8 mouse cellular contexts compared by ENCODE assay signal in genomic region chr5:32610801-32611340, GRCm38 (mm10). TPM values are rescaled to one million over a fixed set of nuclear protein-coding genes. Genes with fewer than 3 reads are reported as not detected.
DNase-seq lines count a peak whose midpoint lies in the region; ATAC-seq and TF ChIP-seq lines count a peak whose summit lies in the region.

TSS of gene Yes1 (plus strand) at chr5:32611171.

- H3K9ac ChIP-seq in embryonic facial prominence, embryonic 15.5 days, result peak within 1 kb of the TSS; percentile 85
- H3K9ac ChIP-seq in heart, embryonic 11.5 days (ENCODE audit: low read depth, low read length), result peak within 1 kb of the TSS; percentile 98
- H3K9ac ChIP-seq in kidney, embryonic 15.5 days, result peak within 1 kb of the TSS; percentile 92
- H3K9ac ChIP-seq in liver, embryonic 12.5 days, result peak within 1 kb of the TSS; percentile 88
- peak within 1 kb of the TSS; percentile 68 for H3K9ac ChIP-seq in stomach, embryonic 14.5 days (replicated peaks; ENCODE audit: low read depth, low read length)

- TF ChIP-seq CTCF in C2C12 (IDR thresholded peaks at IDR 0.05; ENCODE audit: control insufficient read depth, insufficient read depth, insufficient read length), result no peak
- TF ChIP-seq CTCF in bone marrow macrophage, adult 2 months (IDR thresholded peaks at IDR 0.05; ENCODE audit: low read depth, low read length), result no peak

- no peaks in the 10 kb centered on the region for H3K9me3 ChIP-seq in embryonic facial prominence, embryonic 15.5 days (replicated peaks)
- no peaks in the 10 kb centered on the region for H3K9me3 ChIP-seq in heart, embryonic 11.5 days (replicated peaks; ENCODE audit: control insufficient read depth, low read length)
- no peaks in the 10 kb centered on the region for H3K9me3 ChIP-seq in kidney, embryonic 15.5 days (replicated peaks)
- H3K9me3 ChIP-seq in liver, embryonic 12.5 days (replicated peaks), result no peaks in the 10 kb centered on the region
- H3K9me3 ChIP-seq in stomach, embryonic 14.5 days (ENCODE audit: control insufficient read depth, low read depth, low read length), result no peaks in the 10 kb centered on the region

- peak; percentile 88 for DNase-seq in neural tube, embryonic 10.5 days (ENCODE audit: extremely low spot score, low spot score)

- H3ac ChIP-seq in C2C12 (ENCODE audit: control insufficient read depth, insufficient read length, low read depth), result peak within 1 kb of the TSS; percentile 92

- under 1% methylated on average over 58 of the region's 69 CpGs for WGBS in embryonic facial prominence, embryonic 15.5 days
- WGBS in heart, embryonic 11.5 days (ENCODE audit: insufficient replicate concordance), result under 1% methylated on average over 48 of the region's 69 CpGs
- 2% methylated on average over 43 of the region's 69 CpGs for WGBS in kidney, embryonic 15.5 days
- 2% methylated on average over 65 of the region's 69 CpGs for WGBS in liver, embryonic 12.5 days (ENCODE audit: insufficient replicate concordance)
- under 1% methylated on average over 58 of the region's 69 CpGs for WGBS in stomach, embryonic 14.5 days

- no peak for TF ChIP-seq POLR2A in bone marrow macrophage, adult 2 months (IDR thresholded peaks at IDR 0.05; ENCODE audit: borderline replicate concordance, low read depth, low read length)

- 0 out of 2 replicates have a peak, but pooled peaks cover 2% of the 10 kb centered on the region for H3K4me1 ChIP-seq in bone marrow macrophage, adult 2 months (ENCODE audit: control insufficient read depth, insufficient read depth, low read length)
- peaks cover 8% of the 10 kb centered on the region for H3K4me1 ChIP-seq in embryonic facial prominence, embryonic 15.5 days
- peaks cover 11% of the 10 kb centered on the region for H3K4me1 ChIP-seq in heart, embryonic 11.5 days (ENCODE audit: control insufficient read depth, insufficient read depth, low read length)
- peaks cover 20% of the 10 kb centered on the region for H3K4me1 ChIP-seq in kidney, embryonic 15.5 days
- peaks cover 18% of the 10 kb centered on the region for H3K4me1 ChIP-seq in liver, embryonic 12.5 days
- no peaks in the 10 kb centered on the region for H3K4me1 ChIP-seq in stomach, embryonic 14.5 days (ENCODE audit: control insufficient read depth, insufficient read depth, low read length)

- no peaks in the 10 kb centered on the region for H3K36me3 ChIP-seq in C2C12 (ENCODE audit: control insufficient read depth, insufficient read depth)
- H3K36me3 ChIP-seq in embryonic facial prominence, embryonic 15.5 days, result no peaks in the 10 kb centered on the region
- no peaks in the 10 kb centered on the region for H3K36me3 ChIP-seq in heart, embryonic 11.5 days (ENCODE audit: control insufficient read depth, insufficient read depth, low read length)
- H3K36me3 ChIP-seq in kidney, embryonic 15.5 days, result no peaks in the 10 kb centered on the region
- H3K36me3 ChIP-seq in liver, embryonic 12.5 days, result no peaks in the 10 kb centered on the region
- H3K36me3 ChIP-seq in stomach, embryonic 14.5 days (ENCODE audit: control insufficient read depth, insufficient read depth, low read length), result no peaks in the 10 kb centered on the region

- no peak within 1 kb of the TSS for H3K27ac ChIP-seq in bone marrow macrophage, adult 2 months (ENCODE audit: insufficient read depth, low read depth, low read length)
- peak within 1 kb of the TSS; percentile 92 for H3K27ac ChIP-seq in embryonic facial prominence, embryonic 15.5 days (replicated peaks)
- peak within 1 kb of the TSS; percentile 96 for H3K27ac ChIP-seq in heart, embryonic 11.5 days (ENCODE audit: low read depth, low read length)
- peak within 1 kb of the TSS; percentile 95 for H3K27ac ChIP-seq in kidney, embryonic 15.5 days
- peak within 1 kb of the TSS; percentile 80 for H3K27ac ChIP-seq in liver, embryonic 12.5 days
- peak within 1 kb of the TSS; percentile 91 for H3K27ac ChIP-seq in stomach, embryonic 14.5 days (ENCODE audit: low read length)

- H3K27me3 ChIP-seq in C2C12 (ENCODE audit: control insufficient read depth, insufficient read depth, insufficient read length), result peaks cover under 1% of the 10 kb centered on the region
- H3K27me3 ChIP-seq in embryonic facial prominence, embryonic 15.5 days, result no peaks in the 10 kb centered on the region
- no peaks in the 10 kb centered on the region for H3K27me3 ChIP-seq in heart, embryonic 11.5 days (ENCODE audit: control insufficient read depth, insufficient read depth, low read length)
- no peaks in the 10 kb centered on the region for H3K27me3 ChIP-seq in kidney, embryonic 15.5 days
- no peaks in the 10 kb centered on the region for H3K27me3 ChIP-seq in liver, embryonic 12.5 days (replicated peaks)
- no peaks in the 10 kb centered on the region for H3K27me3 ChIP-seq in stomach, embryonic 14.5 days (ENCODE audit: control insufficient read depth, insufficient read depth, low read length)

- peak within 1 kb of the TSS; percentile 53 for H3K4me2 ChIP-seq in embryonic facial prominence, embryonic 15.5 days (replicated peaks)
- peak within 1 kb of the TSS; percentile 64 for H3K4me2 ChIP-seq in heart, embryonic 11.5 days
- H3K4me2 ChIP-seq in kidney, embryonic 15.5 days, result peak within 1 kb of the TSS; percentile 66
- H3K4me2 ChIP-seq in liver, embryonic 12.5 days, result peak within 1 kb of the TSS; percentile 97
- H3K4me2 ChIP-seq in stomach, embryonic 14.5 days (replicated peaks; ENCODE audit: low read depth, low read length), result peak within 1 kb of the TSS; percentile 83

- peaks cover 29% of the 10 kb centered on the region for H3K79me2 ChIP-seq in C2C12 (ENCODE audit: control insufficient read depth, insufficient read depth)

- peak within 1 kb of the TSS; percentile 71 for H3K4me3 ChIP-seq in C2C12 (ENCODE audit: insufficient read depth, poor library complexity, severe bottlenecking)
- peak within 1 kb of the TSS; percentile 60 for H3K4me3 ChIP-seq in bone marrow macrophage, adult 2 months (ENCODE audit: insufficient read depth, low read length)
- peak within 1 kb of the TSS; percentile 93 for H3K4me3 ChIP-seq in embryonic facial prominence, embryonic 15.5 days (replicated peaks)
- peak within 1 kb of the TSS; percentile 74 for H3K4me3 ChIP-seq in heart, embryonic 11.5 days (ENCODE audit: low read depth, low read length)
- H3K4me3 ChIP-seq in kidney, embryonic 15.5 days (replicated peaks), result peak within 1 kb of the TSS; percentile 97
- H3K4me3 ChIP-seq in liver, embryonic 12.5 days, result peak within 1 kb of the TSS; percentile 91
- peak within 1 kb of the TSS; percentile 96 for H3K4me3 ChIP-seq in stomach, embryonic 14.5 days (ENCODE audit: low read depth, low read length)

- H3K79me3 ChIP-seq in C2C12 (ENCODE audit: low read depth), result peaks cover 8% of the 10 kb centered on the region

- ATAC-seq in embryonic facial prominence, embryonic 15.5 days (ENCODE audit: insufficient number of reproducible peaks, low FRiP score, low TSS enrichment, low read depth), result peak; percentile 96
- peak; percentile 97 for ATAC-seq in heart, embryonic 11.5 days (replicated peaks; ENCODE audit: insufficient number of reproducible peaks, low FRiP score, low TSS enrichment)
- peak; percentile 95 for ATAC-seq in kidney, embryonic 15.5 days (replicated peaks; ENCODE audit: low FRiP score)
- ATAC-seq in liver, embryonic 12.5 days, result peak; percentile 93
- ATAC-seq in stomach, embryonic 14.5 days (ENCODE audit: insufficient number of reproducible peaks, insufficient read depth, low FRiP score, low read depth), result peak; percentile 96

TF ChIP-seq in C2C12, 6 proteins besides CTCF, POLR2A, EP300 and RAD21:
- TF ChIP-seq CEBPB (IDR thresholded peaks at IDR 0.05; ENCODE audit: low read depth) (no peak), MAX (IDR thresholded peaks at IDR 0.05) (no peak)

RNA-seq across cellular contexts. Expression of gene Yes1, which starts in this region (rescaled TPM):
- 2.5 TPM for polyA plus RNA-seq in C2C12 (2012; fragmentation: generic; extraction: Trizol)
- polyA plus RNA-seq in bone marrow macrophage, adult 2 months (2012; ENCODE audit: insufficient read depth, insufficient read length, missing spikeins), result not detected in 2 replicates
- polyA plus RNA-seq in embryonic facial prominence, embryonic 15.5 days (2015; fragmentation: Nextera tagmentation; extraction: Ambion mirVana), result 29.1 and 30.5 TPM in 2 replicates
- 26.2 and 27.4 TPM in 2 replicates for polyA plus RNA-seq in heart, embryonic 11.5 days (2014; fragmentation: Nextera tagmentation; extraction: Ambion mirVana)
- 37.8 and 39.1 TPM in 2 replicates for polyA plus RNA-seq in kidney, embryonic 15.5 days (2015; fragmentation: Nextera tagmentation; extraction: Ambion mirVana)
- polyA plus RNA-seq in liver, embryonic 12.5 days (2016; fragmentation: Nextera tagmentation; extraction: Ambion mirVana), result 11.1 and 12.1 TPM in 2 replicates
- 33.3 and 36.8 TPM in 2 replicates for polyA plus RNA-seq in stomach, embryonic 14.5 days (2014; fragmentation: Nextera tagmentation; extraction: Ambion mirVana)
